Mouse (Mus musculus) telencephalon, adult 2 months (tissue): ENCODE results near the gene Tnfrsf17.
"Not testable (repeated sequence)": the region's sequence is repeated elsewhere in the genome, so short reads cannot be mapped to it uniquely, and the experiment has no call there.

Experiments used
- DNase-seq: peaks from one replicate; pipeline ENCODE4 v3.0.0-alpha.2; 2011; ENCODE audit warnings: low read depth, low spot score

Tnfrsf17 gene

GRCm38 (mm10) chr16:11313512-11313911, at the start of gene Tnfrsf17:
Tnfrsf17 (plus strand) TSS chr16:11313812.
- DNase-seq: no peak

GRCm38 (mm10) chr16:11266556-11266955, 47.1 kb upstream of the Tnfrsf17 start:
- DNase-seq: no peak

- no peak for DNase-seq
These were observed 43.8 kb upstream of the Tnfrsf17 start for GRCm38 (mm10) chr16:11269808-11270207.

GRCm38 (mm10) chr16:11270642-11271041, 43.0 kb upstream of the Tnfrsf17 start:
- no peak for DNase-seq

- no peak for DNase-seq
These were observed 42.5 kb upstream of the Tnfrsf17 start for GRCm38 (mm10) chr16:11271073-11271472.

GRCm38 (mm10) chr16:11276888-11277287, 36.7 kb upstream of the Tnfrsf17 start:
- DNase-seq: no peak

GRCm38 (mm10) chr16:11278778-11279177, 34.8 kb upstream of the Tnfrsf17 start:
- no peak for DNase-seq

GRCm38 (mm10) chr16:11282655-11283232, 30.9 kb upstream of the Tnfrsf17 start:
- DNase-seq: peak; percentile 54

GRCm38 (mm10) chr16:11284881-11285280, 28.7 kb upstream of the Tnfrsf17 start:
- no peak for DNase-seq

GRCm38 (mm10) chr16:11285949-11286348, 27.7 kb upstream of the Tnfrsf17 start:
- no peak for DNase-seq

- not testable (repeated sequence) for DNase-seq
These were observed 24.7 kb upstream of the Tnfrsf17 start for GRCm38 (mm10) chr16:11288873-11289272.

- DNase-seq: not testable (repeated sequence)
These were observed 18.0 kb upstream of the Tnfrsf17 start for GRCm38 (mm10) chr16:11295583-11295982.

- not testable (repeated sequence) for DNase-seq
These were observed 15.9 kb upstream of the Tnfrsf17 start for GRCm38 (mm10) chr16:11297700-11298099.

- DNase-seq: no peak
These were observed 9.9 kb upstream of the Tnfrsf17 start for GRCm38 (mm10) chr16:11303741-11304140.

- no peak for DNase-seq
These were observed 8.1 kb upstream of the Tnfrsf17 start for GRCm38 (mm10) chr16:11305531-11305930.

- DNase-seq: no peak
These were observed 2.2 kb downstream of the Tnfrsf17 start for GRCm38 (mm10) chr16:11315786-11316320.

GRCm38 (mm10) chr16:11316748-11317147, 3.1 kb downstream of the Tnfrsf17 start:
- no peak for DNase-seq

- no peak for DNase-seq
These were observed 3.7 kb downstream of the Tnfrsf17 start for GRCm38 (mm10) chr16:11317324-11317723.

GRCm38 (mm10) chr16:11322409-11323323, 9.1 kb downstream of the Tnfrsf17 start, which contains the start of gene Snx29:
Snx29 (plus strand) TSS chr16:11322908.
- peak; percentile 69 for DNase-seq

- no peak for DNase-seq
These were observed 9.9 kb downstream of the Tnfrsf17 start for GRCm38 (mm10) chr16:11323324-11324051.

GRCm38 (mm10) chr16:11330081-11330800, 16.6 kb downstream of the Tnfrsf17 start:
- DNase-seq: no peak
